Mouse (Mus musculus) midbrain, embryonic 16.5 days (tissue): Measurements from ENCODE around the gene Acss1. TPM values are rescaled to one million over a fixed set of nuclear protein-coding genes. Genes with fewer than 3 reads are reported as not detected.

Source experiments
- ATAC-seq: fragments of 200-750 bp; cut with Nextera tagmentation; 2 replicates; pipeline ENCODE4 v1.8.0; 2017; ENCODE audit warnings: moderate TSS enrichment
- H3K27ac ChIP-seq: fragments of 300-500 bp; sonication (generic); 2 replicates; pipeline ENCODE4 v1.5.1; 2014; ENCODE audit warnings: mild to moderate bottlenecking, low read length, mixed read lengths
- H3K27me3 ChIP-seq: fragments of 300-500 bp; sonication (generic); 2 replicates; pipeline ENCODE4 v1.6.1; 2014; ENCODE audit warnings: low read depth, low read length, mixed read lengths; ENCODE audit not compliant: control insufficient read depth, insufficient read depth
- H3K36me3 ChIP-seq: fragments of 300-500 bp; sonication (generic); 2 replicates; pipeline ENCODE4 v1.6.1; 2014; ENCODE audit warnings: mild to moderate bottlenecking, low read length, moderate library complexity, mixed read lengths; ENCODE audit not compliant: control insufficient read depth, insufficient read depth
- H3K4me1 ChIP-seq: fragments of 300-500 bp; sonication (generic); 2 replicates; pipeline ENCODE4 v1.6.1; 2014; ENCODE audit warnings: mild to moderate bottlenecking, low read length, mixed read lengths; ENCODE audit not compliant: control insufficient read depth, insufficient read depth
- H3K4me2 ChIP-seq: fragments of 300-500 bp; sonication (generic); 2 replicates; pipeline ENCODE4 v1.6.1; 2014; ENCODE audit warnings: mild to moderate bottlenecking, low read length, mixed read lengths
- H3K4me3 ChIP-seq: fragments of 300-500 bp; sonication (generic); 2 replicates; pipeline ENCODE4 v1.5.1; 2014; ENCODE audit warnings: low read depth, mild to moderate bottlenecking, low read length, moderate library complexity, mixed read lengths
- H3K9ac ChIP-seq: fragments of 300-500 bp; sonication (generic); 2 replicates; pipeline ENCODE4 v1.6.1; 2014; ENCODE audit warnings: low read depth, low read length, mixed read lengths
- H3K9me3 ChIP-seq: fragments of 300-500 bp; sonication (generic); replicated peaks from 2 replicates; pipeline ENCODE4 v1.6.1; 2014; ENCODE audit warnings: mild to moderate bottlenecking, low read length, mixed read lengths; ENCODE audit not compliant: control insufficient read depth, poor library complexity, severe bottlenecking
- WGBS: fragments of 180-500 bp; shearing (Covaris S2); extraction: QIAGEN DNeasy Blood & Tissue Kit; methylation state at CpG from one replicate; pipeline ENCODE4 v1.1.7; 2014; 5-methylcytosine and 5-hydroxymethylcytosine counted together
- polyA plus RNA-seq: library from polyadenylated mRNA; unstranded; fragments of >200 nt; fragmentation: Nextera tagmentation; extraction: Ambion mirVana; gene quantifications from 2 replicates; pipeline ENCODE4 v1.2.1, GENCODE M21; 2015

The Acss1 gene
- polyA plus RNA-seq = 15.6 and 20.5 TPM in 2 replicates

- WGBS = 3% methylated on average over 53 of the region's 61 CpGs
- peaks cover 4% of the 10 kb centered on the region; the same call in 1 of the 2 replicates for H3K27me3 ChIP-seq
- peak; percentile 79 for ATAC-seq
- H3K27ac ChIP-seq = peak within 1 kb of the TSS; percentile 61
- H3K4me1 ChIP-seq = peaks cover 10% of the 10 kb centered on the region
- peak within 1 kb of the TSS; percentile 65 for H3K4me2 ChIP-seq
- H3K9ac ChIP-seq = peak within 1 kb of the TSS; percentile 81
- H3K36me3 ChIP-seq = no peaks in the 10 kb centered on the region
- H3K4me3 ChIP-seq = peak within 1 kb of the TSS; percentile 68
- no peaks in the 10 kb centered on the region for H3K9me3 ChIP-seq
Observed at GRCm38 (mm10) chr2:150667820-150668766, at the start of gene Acss1. Gene Acss1, minus strand, starts transcription at chr2:150668500.

- H3K27me3 ChIP-seq = no peaks in the 10 kb centered on the region
- WGBS = 85% methylated on average over 4 of the region's 4 CpGs
Observed at GRCm38 (mm10) chr2:150712167-150712674, 43.9 kb upstream of the Acss1 start.

DNA sequence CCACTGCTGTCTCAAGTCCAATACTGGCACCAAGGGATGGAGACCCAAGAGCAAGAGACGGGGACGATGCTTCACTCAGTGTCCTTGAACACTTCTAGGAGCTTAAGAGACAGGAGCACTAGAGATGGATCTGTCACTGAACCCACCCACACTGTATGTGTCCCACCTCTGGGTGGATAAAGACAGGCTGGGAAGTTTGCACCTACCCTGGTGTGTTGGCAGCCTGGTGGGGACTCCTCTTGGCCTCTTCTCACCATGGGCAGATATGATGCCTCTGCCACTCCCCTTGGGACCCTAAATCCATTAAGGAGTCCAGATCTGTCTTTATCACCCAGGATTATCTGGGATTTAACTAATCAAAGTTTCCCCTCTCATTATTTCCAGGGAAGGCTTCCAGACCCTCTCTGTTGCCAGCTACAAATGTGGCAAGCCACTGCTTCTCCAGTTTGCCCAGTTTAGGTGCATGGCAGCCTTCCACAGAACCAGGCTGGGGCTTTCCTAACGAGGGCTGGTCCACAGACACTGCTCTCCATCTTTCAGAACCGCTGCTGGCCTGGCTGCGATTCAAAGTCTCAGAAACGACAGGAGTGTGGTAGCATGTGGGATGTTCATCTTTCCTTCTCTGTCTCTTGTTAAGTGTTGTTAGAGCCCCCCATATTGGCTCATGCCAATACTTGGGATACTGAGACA lies 23.3 kb upstream of the Acss1 start:
- Histone ChIP-seq H3K4me3 (no peak overlapping the region), H3K9me3 (no peaks in the 10 kb centered on the region), H3K4me2 (no peak overlapping the region), H3K9ac (no peak overlapping the region), H3K27me3 (peaks cover 44% of the 10 kb centered on the region), H3K27ac (no peak overlapping the region), H3K4me1 (peaks cover 11% of the 10 kb centered on the region), H3K36me3 (no peaks in the 10 kb centered on the region)
- no peak for ATAC-seq
- 76% methylated on average over 6 of the region's 6 CpGs for WGBS

More at GRCm38 (mm10) chr2:150712167-150712674, 43.9 kb upstream of the Acss1 start:
- no peak for ATAC-seq
- no peaks in the 10 kb centered on the region for H3K36me3 ChIP-seq
- no peaks in the 10 kb centered on the region for H3K9me3 ChIP-seq
- H3K27ac ChIP-seq = no peak overlapping the region
- no peak overlapping the region for H3K4me2 ChIP-seq
- no peak overlapping the region for H3K4me3 ChIP-seq
- no peak overlapping the region for H3K9ac ChIP-seq
- H3K4me1 ChIP-seq = no peaks in the 10 kb centered on the region

DNA sequence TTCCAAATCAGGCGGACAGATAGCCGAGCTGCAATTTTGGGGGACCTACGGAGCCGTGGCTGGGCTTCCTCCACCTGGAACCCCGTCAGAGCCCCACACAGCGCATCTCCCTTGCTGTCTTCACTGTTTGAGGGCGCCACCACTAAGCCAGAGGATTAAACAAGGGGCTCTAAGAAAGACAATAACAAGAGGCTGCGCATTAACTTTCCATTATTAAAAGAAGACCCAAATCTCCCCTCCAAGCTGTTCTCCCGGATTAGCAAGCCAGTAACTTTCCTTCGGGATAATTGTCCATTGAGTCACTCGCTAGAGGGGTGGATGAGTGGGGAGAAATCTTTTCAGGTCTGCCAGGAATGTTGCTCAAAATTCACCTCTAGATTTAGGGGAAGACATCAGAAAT lies 21.9 kb upstream of the Acss1 start:
- no peak for ATAC-seq
- Histone ChIP-seq H3K4me3 (no peak overlapping the region), H3K4me1 (peaks cover 11% of the 10 kb centered on the region), H3K4me2 (no peak overlapping the region), H3K27me3 (peaks cover 44% of the 10 kb centered on the region), H3K36me3 (no peaks in the 10 kb centered on the region), H3K9me3 (no peaks in the 10 kb centered on the region), H3K27ac (no peak overlapping the region), H3K9ac (no peak overlapping the region)
- WGBS = 2% methylated on average over 11 of the region's 11 CpGs

DNA sequence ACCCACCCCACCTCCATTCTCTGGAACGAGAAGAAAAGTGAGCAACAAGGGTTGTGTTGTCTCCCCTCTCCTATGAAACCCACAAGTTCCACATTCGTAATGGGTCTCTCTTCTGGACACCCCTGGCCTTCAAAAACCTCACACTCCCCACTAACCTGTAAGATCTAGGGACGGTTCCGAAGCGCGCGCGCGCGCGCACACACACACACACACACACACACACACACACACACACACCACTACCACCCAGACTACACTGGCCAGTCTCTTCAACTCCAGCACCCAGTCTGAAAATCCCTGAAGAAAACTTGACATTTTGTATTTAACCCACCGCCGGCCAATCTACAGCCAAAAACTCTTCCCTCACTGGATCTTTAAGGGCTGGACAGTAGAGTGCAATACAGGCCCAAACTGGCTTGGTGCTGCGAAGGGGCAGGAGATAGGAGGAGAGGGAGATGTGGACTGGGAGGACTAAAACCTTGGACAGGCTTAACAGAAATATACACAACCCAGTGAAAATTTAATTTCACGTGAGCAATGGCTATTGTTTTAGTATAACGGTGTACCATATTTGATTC lies 21.0 kb upstream of the Acss1 start, which contains the start of gene Vsx1:
Vsx1 (minus strand) TSS at position 138 of the 578 bp plus-strand sequence.
- H3K4me1 ChIP-seq = peaks cover 11% of the 10 kb centered on the region

DNA sequence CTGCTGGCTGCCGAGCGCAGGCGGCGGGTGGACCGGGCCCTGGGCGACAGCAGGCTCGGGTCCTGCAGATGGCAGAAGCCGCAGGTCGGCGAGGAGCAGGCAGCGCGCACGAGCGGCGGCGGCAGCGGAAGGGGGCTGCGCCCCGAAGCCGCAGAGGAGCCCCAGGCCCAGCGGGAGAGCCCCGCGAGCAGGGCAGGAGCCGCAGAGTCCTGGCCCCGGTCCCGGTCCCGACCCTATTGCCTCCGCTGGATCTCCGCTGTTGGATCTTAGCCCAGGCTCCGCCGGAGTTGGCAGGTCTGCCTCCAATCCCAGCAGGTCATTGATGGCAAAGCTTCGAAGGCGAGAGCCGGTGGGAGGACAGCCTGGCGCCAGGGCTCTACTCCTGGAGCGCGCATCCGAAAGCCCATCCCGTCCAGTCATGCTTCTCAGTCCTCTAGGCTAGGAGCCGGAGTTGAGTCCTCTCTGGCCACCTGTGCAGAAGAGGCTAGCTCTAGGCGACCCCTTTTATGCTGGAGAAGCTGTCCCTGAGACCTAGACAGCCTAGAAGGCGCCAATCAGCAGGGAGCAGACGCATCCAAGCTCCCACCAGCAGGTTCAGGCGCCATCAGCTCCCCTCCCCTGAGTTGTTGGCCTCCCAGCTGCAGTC lies 20.4 kb upstream of the Acss1 start:
- peak overlapping the region; percentile 73 for H3K4me2 ChIP-seq
- H3K4me1 ChIP-seq = peaks cover 11% of the 10 kb centered on the region
- no peak overlapping the region for H3K27ac ChIP-seq
- peaks cover 44% of the 10 kb centered on the region for H3K27me3 ChIP-seq
- H3K4me3 ChIP-seq = peak overlapping the region; percentile 42
- ATAC-seq = peak; percentile 82
- no peaks in the 10 kb centered on the region for H3K36me3 ChIP-seq
- no peaks in the 10 kb centered on the region for H3K9me3 ChIP-seq
- WGBS = under 1% methylated on average over 44 of the region's 44 CpGs
- H3K9ac ChIP-seq = peak overlapping the region; percentile 49

More for the DNA sequence above, 21.0 kb upstream of the Acss1 start, which contains the start of gene Vsx1:
- no peaks in the 10 kb centered on the region for H3K9me3 ChIP-seq
- H3K4me2 ChIP-seq = peak within 1 kb of the TSS; percentile 73
- peak within 1 kb of the TSS; percentile 42 for H3K4me3 ChIP-seq
- H3K9ac ChIP-seq = peak within 1 kb of the TSS; percentile 49
- H3K36me3 ChIP-seq = no peaks in the 10 kb centered on the region
- peak; percentile 34 for ATAC-seq
- peaks cover 44% of the 10 kb centered on the region for H3K27me3 ChIP-seq
- WGBS = 36% methylated on average over 16 of the region's 16 CpGs
- H3K27ac ChIP-seq = no peak within 1 kb of the TSS

DNA sequence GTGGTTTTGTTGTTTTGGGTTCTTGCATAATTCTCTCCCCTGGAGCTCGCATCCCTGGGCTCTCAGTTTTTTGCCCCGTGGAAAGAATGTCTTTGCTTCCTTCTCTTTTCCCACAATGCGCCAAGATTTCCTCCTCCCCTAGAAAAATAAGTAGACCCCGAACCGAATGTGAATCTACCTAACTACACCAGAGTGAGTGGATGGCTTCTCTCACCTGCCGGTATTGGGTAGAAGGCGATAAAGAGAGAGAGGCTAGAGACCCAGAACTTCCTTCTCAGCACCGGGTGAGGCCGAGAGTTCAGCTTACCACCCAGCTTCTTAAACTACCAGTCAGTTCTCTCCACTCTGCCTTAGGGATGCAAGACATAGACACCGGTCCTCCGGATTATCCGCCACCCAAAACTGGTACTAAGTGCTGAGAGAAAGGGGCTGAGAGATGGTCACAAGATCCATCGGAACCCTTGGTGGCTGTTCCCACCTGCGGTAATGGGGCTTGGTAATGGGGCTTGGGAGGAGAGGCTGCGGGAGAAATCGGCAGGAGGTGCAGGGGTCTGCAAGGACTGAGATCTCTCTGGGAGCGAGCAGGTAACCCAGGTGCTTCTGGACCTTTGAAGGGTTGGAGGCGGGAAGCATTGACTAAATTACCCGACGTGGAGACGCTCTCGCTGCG lies 19.7 kb upstream of the Acss1 start:
- Histone ChIP-seq H3K27ac (no peak overlapping the region), H3K36me3 (no peaks in the 10 kb centered on the region), H3K9me3 (no peaks in the 10 kb centered on the region), H3K9ac (peak overlapping the region; percentile 49), H3K4me1 (peaks cover 11% of the 10 kb centered on the region), H3K27me3 (peaks cover 44% of the 10 kb centered on the region), H3K4me3 (peak overlapping the region; percentile 42), H3K4me2 (peak overlapping the region; percentile 73)
- ATAC-seq = peak; percentile 30
- 4% methylated on average over 22 of the region's 23 CpGs for WGBS

DNA sequence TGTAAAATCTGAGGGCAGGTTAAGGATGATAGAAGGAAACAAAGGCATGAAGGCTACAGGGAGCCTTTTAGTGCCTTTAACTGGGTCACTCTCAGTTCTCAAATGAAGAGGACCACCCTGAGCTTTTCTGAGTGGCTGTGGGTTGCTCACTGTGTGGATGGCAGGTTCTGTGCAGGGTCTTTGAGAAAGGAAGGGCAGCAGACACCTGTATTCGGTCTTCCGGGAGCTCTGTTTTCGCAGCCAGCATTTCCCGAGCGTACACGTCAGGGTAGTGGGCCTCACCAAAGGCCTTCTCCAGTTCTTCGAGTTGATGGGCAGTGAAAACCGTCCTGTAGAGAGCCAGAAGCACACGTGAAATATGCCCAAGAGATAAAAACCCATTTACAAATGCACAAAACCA lies 17.1 kb upstream of the Acss1 start:
- no peak overlapping the region for H3K9ac ChIP-seq
- H3K9me3 ChIP-seq = no peaks in the 10 kb centered on the region
- peaks cover 31% of the 10 kb centered on the region for H3K27me3 ChIP-seq
- ATAC-seq = no peak
- no peak overlapping the region for H3K4me2 ChIP-seq
- H3K27ac ChIP-seq = no peak overlapping the region
- no peak overlapping the region for H3K4me3 ChIP-seq
- H3K36me3 ChIP-seq = no peaks in the 10 kb centered on the region
- WGBS = 88% methylated on average over 9 of the region's 9 CpGs
- peaks cover 11% of the 10 kb centered on the region for H3K4me1 ChIP-seq
